Mouse (Mus musculus): ENCODE results near the gene H2-M10.6.

Gene H2-M10.6

GRCm38 (mm10) chr17:36840961-36841445 is 29.0 kb downstream of the H2-M10.6 start:
- DNase-seq (ENCODE audit: low spot score), result no peak

- no peak for DNase-seq (ENCODE audit: low spot score)
These were observed 31.7 kb downstream of the H2-M10.6 start for GRCm38 (mm10) chr17:36843696-36844095.

DNA sequence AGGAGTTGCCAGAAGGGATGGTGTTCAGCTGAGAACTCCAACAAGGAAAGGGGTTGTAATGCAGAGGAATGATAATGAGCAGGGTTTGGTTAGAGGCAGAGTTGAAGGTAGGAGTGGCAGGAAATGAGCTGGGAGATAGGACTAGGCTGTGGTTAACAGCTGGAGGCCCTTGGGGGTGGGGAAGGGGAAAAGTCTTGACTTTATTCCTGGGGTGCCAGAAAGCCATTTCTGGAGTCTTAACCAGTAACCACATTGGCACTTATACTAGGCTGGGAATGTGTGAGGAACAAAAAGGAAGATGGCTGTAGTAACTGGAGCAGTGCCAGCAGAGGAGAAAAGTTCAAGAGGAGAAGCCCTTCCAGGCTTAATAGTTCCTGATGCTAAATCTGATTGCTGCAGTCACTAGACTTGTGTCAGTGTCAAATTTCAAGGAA is 32.3 kb downstream of the H2-M10.6 start:
- DNase-seq (ENCODE audit: low spot score), result no peak

GRCm38 (mm10) chr17:36844725-36845124 is 32.8 kb downstream of the H2-M10.6 start:
- no peak for DNase-seq (ENCODE audit: low spot score)

GRCm38 (mm10) chr17:36848911-36849310 is 36.9 kb downstream of the H2-M10.6 start:
- no peak for DNase-seq (ENCODE audit: low spot score)

GRCm38 (mm10) chr17:36849992-36850391 is 38.0 kb downstream of the H2-M10.6 start:
- no peak for DNase-seq (ENCODE audit: low spot score)

DNA sequence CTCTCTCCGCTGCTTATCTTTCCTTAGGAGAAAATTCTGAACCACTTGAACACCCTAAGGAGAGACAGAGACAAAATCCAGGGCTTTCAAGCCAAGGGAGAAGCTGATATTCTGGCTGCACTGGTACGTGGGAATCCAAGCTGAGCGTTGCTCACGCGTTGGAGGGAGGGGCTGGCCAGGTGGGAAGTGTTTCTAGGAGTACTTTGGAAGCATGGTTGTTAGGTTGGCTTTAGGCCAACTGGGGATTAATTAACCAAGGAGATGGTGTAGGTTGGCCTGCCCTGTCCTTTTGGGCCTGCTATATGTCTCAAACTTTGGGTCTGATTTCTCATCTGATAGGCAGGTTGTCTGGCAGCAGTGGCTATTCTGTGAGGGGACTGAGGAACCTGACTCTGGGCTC is 39.2 kb downstream of the H2-M10.6 start:
- DNase-seq (ENCODE audit: low spot score), result no peak

DNA sequence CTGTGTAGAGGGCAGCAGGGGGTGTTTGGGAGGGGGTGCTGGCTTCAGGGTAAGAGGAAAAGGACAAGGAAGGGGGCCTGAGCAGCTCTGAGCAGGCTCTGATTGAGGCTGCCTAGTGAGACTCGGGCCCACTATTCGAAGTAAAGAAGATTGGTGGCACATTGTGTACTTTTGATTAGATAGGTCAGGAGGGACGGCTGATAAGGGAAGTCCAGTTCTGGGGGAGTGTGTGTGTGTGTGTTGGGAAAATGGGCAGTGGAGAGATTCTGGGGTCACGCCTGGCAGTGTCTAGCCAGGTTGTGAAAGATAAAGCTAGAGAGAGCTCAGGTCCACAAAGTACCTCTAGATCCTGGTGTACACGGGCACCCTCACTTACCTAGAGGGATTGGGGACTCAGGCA is 39.7 kb downstream of the H2-M10.6 start:
- no peak for DNase-seq (ENCODE audit: low spot score)

DNA sequence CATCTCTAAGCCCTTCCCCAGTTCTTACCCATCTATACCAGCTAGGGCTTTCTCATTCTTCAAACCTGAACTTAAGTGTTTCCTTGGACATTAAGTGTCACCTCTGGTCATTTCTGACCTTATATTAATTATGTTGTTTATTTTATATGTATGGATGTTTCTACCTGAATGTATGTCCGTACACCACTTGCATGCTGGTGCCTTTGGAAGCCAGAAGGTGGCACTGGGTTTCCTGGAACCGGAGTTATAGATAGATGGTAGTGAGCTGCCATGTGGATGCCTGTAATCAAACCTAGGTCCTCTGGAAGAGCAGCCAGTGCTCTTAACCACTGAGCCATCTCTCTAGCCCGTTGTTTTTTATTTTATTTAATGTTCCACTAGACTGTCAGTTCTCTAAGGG is 43.5 kb downstream of the H2-M10.6 start:
- no peak for DNase-seq (ENCODE audit: low spot score)

- DNase-seq (ENCODE audit: low spot score), result no peak
These were observed 44.3 kb downstream of the H2-M10.6 start for GRCm38 (mm10) chr17:36856236-36856635.

DNA sequence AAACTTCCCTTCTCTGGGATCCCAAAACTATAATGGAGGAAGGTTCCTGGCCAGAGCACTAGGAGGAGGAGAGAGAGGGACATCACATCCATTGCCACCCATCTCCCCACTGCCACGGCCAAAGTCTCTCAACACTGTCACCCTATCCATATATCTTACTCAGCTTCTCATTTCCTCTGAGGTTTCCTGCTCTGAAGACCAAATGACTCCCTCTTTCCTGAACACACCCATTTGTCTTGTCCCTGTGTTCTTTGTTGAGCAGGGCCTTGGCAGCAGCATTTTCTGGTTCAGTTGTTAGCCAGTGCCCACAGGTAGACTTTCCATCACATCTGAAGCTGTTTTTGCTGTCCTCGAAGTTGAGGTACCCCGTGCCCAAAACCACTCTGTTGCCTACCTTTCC is 46.2 kb downstream of the H2-M10.6 start:
- DNase-seq (ENCODE audit: low spot score), result no peak

- DNase-seq (ENCODE audit: low spot score), result no peak
These were observed 49.7 kb downstream of the H2-M10.6 start for GRCm38 (mm10) chr17:36861680-36862079.
